Mouse (Mus musculus): ENCODE results near the gene Pth1r. TPM values are rescaled to one million over a fixed set of nuclear protein-coding genes. Genes with fewer than 3 reads are reported as not detected.

The Pth1r gene
- polyA plus RNA-seq, 1 experiment from 2014 or later, result 19.8 TPM

DNA sequence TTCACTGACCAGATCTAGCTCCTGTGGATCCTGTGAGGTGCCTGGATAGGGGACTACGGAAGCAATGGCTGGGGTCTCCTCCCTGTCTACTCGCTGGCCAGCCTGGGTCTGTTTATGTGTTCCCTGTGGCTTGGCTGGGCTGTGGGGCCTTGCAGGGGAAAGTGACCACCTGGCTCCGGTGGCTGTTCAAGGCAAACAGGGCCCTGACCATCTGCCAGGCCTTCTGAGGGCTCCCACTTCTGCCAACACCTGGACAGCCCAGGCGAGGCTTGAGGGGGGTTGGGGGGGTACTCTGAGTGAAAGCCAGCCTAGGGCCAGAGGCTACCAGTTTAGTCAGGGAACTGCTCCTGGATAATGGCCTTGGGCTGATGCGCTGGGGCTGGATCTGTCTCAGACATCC lies 27.0 kb downstream of the Pth1r start:
- Histone ChIP-seq H3K9ac (replicated peaks; ENCODE audit: low read depth, low read length) (no peak overlapping the region), H3K4me1 (ENCODE audit: control insufficient read depth, insufficient read depth, low read length) (no peaks in the 10 kb centered on the region), H3K4me2 (replicated peaks; ENCODE audit: low read depth, low read length) (no peak overlapping the region), H3K27me3 (ENCODE audit: control insufficient read depth, insufficient read depth, low read length) (no peaks in the 10 kb centered on the region), H3K36me3 (ENCODE audit: control insufficient read depth, insufficient read depth, low read length) (peaks cover 2% of the 10 kb centered on the region; the same call in 1 of the 2 replicates), H3K27ac (ENCODE audit: low read length) (no peak overlapping the region), H3K9me3 (ENCODE audit: control insufficient read depth, low read depth, low read length) (no peaks in the 10 kb centered on the region), H3K4me3 (ENCODE audit: low read depth, low read length) (no peak overlapping the region)
- no peak for ATAC-seq (ENCODE audit: insufficient number of reproducible peaks, insufficient read depth, low FRiP score, low read depth)
- WGBS, result 47% methylated on average over 5 of the region's 5 CpGs

- H3K9me3 ChIP-seq (ENCODE audit: control insufficient read depth, low read depth, low read length), result no peaks in the 10 kb centered on the region
- no peak for ATAC-seq (ENCODE audit: insufficient number of reproducible peaks, insufficient read depth, low FRiP score, low read depth)
- H3K4me2 ChIP-seq (replicated peaks; ENCODE audit: low read depth, low read length), result no peak overlapping the region
- no peaks in the 10 kb centered on the region for H3K27me3 ChIP-seq (ENCODE audit: control insufficient read depth, insufficient read depth, low read length)
- no peak overlapping the region for H3K9ac ChIP-seq (replicated peaks; ENCODE audit: low read depth, low read length)
- no peaks in the 10 kb centered on the region for H3K4me1 ChIP-seq (ENCODE audit: control insufficient read depth, insufficient read depth, low read length)
- peaks cover 3% of the 10 kb centered on the region; the same call in 1 of the 2 replicates for H3K36me3 ChIP-seq (ENCODE audit: control insufficient read depth, insufficient read depth, low read length)
- no peak overlapping the region for H3K4me3 ChIP-seq (ENCODE audit: low read depth, low read length)
- WGBS, result 81% methylated on average over 3 of the region's 3 CpGs
- H3K27ac ChIP-seq (ENCODE audit: low read length), result no peak overlapping the region
Observed at GRCm38 (mm10) chr9:110718810-110719209, 28.1 kb downstream of the Pth1r start.

DNA sequence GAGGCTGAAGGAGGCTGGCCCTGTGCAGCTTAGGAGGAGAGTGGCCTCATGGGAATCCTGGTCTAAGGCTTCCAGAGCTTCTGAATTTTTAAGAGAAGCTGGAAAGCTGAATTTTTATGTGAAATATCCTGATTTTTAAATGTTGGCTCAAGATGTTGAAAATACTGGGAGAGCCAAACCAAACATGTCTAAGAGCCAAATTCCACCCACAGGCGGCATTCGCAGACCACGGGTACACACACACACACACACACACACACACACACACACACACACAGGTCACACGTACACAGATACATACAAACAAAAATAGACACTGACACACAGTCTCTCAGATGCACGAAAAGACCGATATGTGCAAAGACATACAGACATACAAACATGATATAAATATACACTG lies 28.9 kb downstream of the Pth1r start:
- no peak overlapping the region for H3K9ac ChIP-seq (replicated peaks; ENCODE audit: low read depth, low read length)
- 92% methylated on average over 6 of the region's 6 CpGs for WGBS
- no peak overlapping the region for H3K4me3 ChIP-seq (ENCODE audit: low read depth, low read length)
- H3K4me2 ChIP-seq (replicated peaks; ENCODE audit: low read depth, low read length), result no peak overlapping the region
- no peak overlapping the region for H3K27ac ChIP-seq (ENCODE audit: low read length)
- no peaks in the 10 kb centered on the region for H3K27me3 ChIP-seq (ENCODE audit: control insufficient read depth, insufficient read depth, low read length)
- H3K9me3 ChIP-seq (ENCODE audit: control insufficient read depth, low read depth, low read length), result no peaks in the 10 kb centered on the region
- no peak for ATAC-seq (ENCODE audit: insufficient number of reproducible peaks, insufficient read depth, low FRiP score, low read depth)
- peaks cover 3% of the 10 kb centered on the region; the same call in 1 of the 2 replicates for H3K36me3 ChIP-seq (ENCODE audit: control insufficient read depth, insufficient read depth, low read length)
- H3K4me1 ChIP-seq (ENCODE audit: control insufficient read depth, insufficient read depth, low read length), result no peaks in the 10 kb centered on the region

DNA sequence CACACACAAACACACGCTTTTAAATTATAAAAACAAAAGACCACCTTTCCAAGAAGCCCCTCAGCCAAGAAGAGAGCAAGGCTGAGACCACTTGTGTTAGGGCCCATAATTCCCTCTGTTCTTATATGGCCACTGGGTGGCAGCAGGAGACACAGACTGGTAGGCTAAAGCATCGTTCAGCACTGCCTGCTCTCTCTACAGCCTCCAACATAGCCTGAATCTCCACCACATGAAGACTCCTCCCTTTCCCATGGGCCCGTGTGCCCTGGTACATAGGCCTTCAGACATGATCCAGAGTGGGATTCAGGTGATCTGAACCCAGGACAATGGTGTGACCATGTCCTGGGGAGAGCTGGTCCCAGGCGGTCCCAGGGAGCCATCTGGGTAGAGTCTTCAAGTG lies 30.2 kb downstream of the Pth1r start:
- no peaks in the 10 kb centered on the region for H3K9me3 ChIP-seq (ENCODE audit: control insufficient read depth, low read depth, low read length)
- 31% methylated on average over 4 of the region's 4 CpGs for WGBS
- H3K27ac ChIP-seq (ENCODE audit: low read length), result no peak overlapping the region
- ATAC-seq (ENCODE audit: insufficient number of reproducible peaks, insufficient read depth, low FRiP score, low read depth), result peak; percentile 54; the same call in 1 of the 2 replicates
- peaks cover 6% of the 10 kb centered on the region; the same call in 1 of the 2 replicates for H3K36me3 ChIP-seq (ENCODE audit: control insufficient read depth, insufficient read depth, low read length)
- no peak overlapping the region for H3K4me3 ChIP-seq (ENCODE audit: low read depth, low read length)
- H3K4me2 ChIP-seq (replicated peaks; ENCODE audit: low read depth, low read length), result no peak overlapping the region
- H3K4me1 ChIP-seq (ENCODE audit: control insufficient read depth, insufficient read depth, low read length), result no peaks in the 10 kb centered on the region
- no peak overlapping the region for H3K9ac ChIP-seq (replicated peaks; ENCODE audit: low read depth, low read length)
- no peaks in the 10 kb centered on the region for H3K27me3 ChIP-seq (ENCODE audit: control insufficient read depth, insufficient read depth, low read length)

DNA sequence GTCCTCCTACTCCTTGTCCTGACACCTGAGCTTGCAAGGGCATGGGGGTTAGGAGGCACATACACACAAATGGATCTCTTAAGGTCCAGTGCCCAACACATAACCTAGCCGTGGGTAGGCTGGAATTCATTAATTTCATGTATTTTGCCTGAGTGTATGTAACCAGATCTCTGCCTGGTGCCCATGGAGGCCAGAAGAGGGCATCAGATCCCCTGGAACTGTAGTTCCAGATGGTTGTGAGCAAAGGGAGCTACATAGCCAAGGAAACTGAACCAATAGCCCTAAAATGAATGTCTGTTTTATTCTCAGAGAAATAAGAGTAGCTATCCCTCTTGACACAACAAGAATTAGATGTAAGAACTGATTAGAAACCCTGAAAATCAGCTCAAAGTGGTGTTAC lies 31.5 kb downstream of the Pth1r start:
- no peak overlapping the region for H3K4me2 ChIP-seq (replicated peaks; ENCODE audit: low read depth, low read length)
- no peaks in the 10 kb centered on the region for H3K4me1 ChIP-seq (ENCODE audit: control insufficient read depth, insufficient read depth, low read length)
- WGBS, result 56% methylated on average over 1 of the region's 1 CpGs
- no peak overlapping the region for H3K27ac ChIP-seq (ENCODE audit: low read length)
- peaks cover 8% of the 10 kb centered on the region; the same call in 1 of the 2 replicates for H3K36me3 ChIP-seq (ENCODE audit: control insufficient read depth, insufficient read depth, low read length)
- H3K4me3 ChIP-seq (ENCODE audit: low read depth, low read length), result no peak overlapping the region
- no peaks in the 10 kb centered on the region for H3K27me3 ChIP-seq (ENCODE audit: control insufficient read depth, insufficient read depth, low read length)
- ATAC-seq (ENCODE audit: insufficient number of reproducible peaks, insufficient read depth, low FRiP score, low read depth), result no peak
- H3K9me3 ChIP-seq (ENCODE audit: control insufficient read depth, low read depth, low read length), result no peaks in the 10 kb centered on the region
- no peak overlapping the region for H3K9ac ChIP-seq (replicated peaks; ENCODE audit: low read depth, low read length)

GRCm38 (mm10) chr9:110713389-110713788 lies 33.6 kb downstream of the Pth1r start:
- no peak overlapping the region for H3K9ac ChIP-seq (replicated peaks; ENCODE audit: low read depth, low read length)
- H3K36me3 ChIP-seq (ENCODE audit: control insufficient read depth, insufficient read depth, low read length), result peaks cover 8% of the 10 kb centered on the region; the same call in 1 of the 2 replicates
- H3K4me1 ChIP-seq (ENCODE audit: control insufficient read depth, insufficient read depth, low read length), result no peaks in the 10 kb centered on the region
- WGBS, result 51% methylated on average over 1 of the region's 1 CpGs
- no peak overlapping the region for H3K4me3 ChIP-seq (ENCODE audit: low read depth, low read length)
- no peak overlapping the region for H3K4me2 ChIP-seq (replicated peaks; ENCODE audit: low read depth, low read length)
- no peak for ATAC-seq (ENCODE audit: insufficient number of reproducible peaks, insufficient read depth, low FRiP score, low read depth)
- no peak overlapping the region for H3K27ac ChIP-seq (ENCODE audit: low read length)
- H3K27me3 ChIP-seq (ENCODE audit: control insufficient read depth, insufficient read depth, low read length), result no peaks in the 10 kb centered on the region
- no peaks in the 10 kb centered on the region for H3K9me3 ChIP-seq (ENCODE audit: control insufficient read depth, low read depth, low read length)

DNA sequence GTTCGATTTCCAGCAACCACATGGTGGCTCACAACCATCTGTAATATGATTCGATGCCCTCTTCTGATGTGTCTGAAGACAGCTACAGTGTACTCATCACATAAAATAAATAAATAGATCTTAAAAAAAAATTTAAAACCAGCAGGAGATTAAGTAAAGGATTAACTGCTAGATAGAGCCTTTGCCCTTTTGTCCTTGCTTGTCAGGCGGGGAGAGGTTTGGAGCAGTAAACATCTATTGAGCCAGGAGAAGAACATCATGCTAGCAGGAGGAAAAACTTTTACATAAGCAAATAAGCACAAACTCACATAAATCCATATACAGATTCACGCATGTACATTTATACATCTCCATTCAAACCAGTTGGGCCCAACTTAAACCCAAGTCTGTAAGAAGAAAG lies 34.4 kb downstream of the Pth1r start:
- H3K9me3 ChIP-seq (ENCODE audit: control insufficient read depth, low read depth, low read length), result no peaks in the 10 kb centered on the region
- no peak overlapping the region for H3K27ac ChIP-seq (ENCODE audit: low read length)
- no peak for ATAC-seq (ENCODE audit: insufficient number of reproducible peaks, insufficient read depth, low FRiP score, low read depth)
- no peak overlapping the region for H3K9ac ChIP-seq (replicated peaks; ENCODE audit: low read depth, low read length)
- H3K4me1 ChIP-seq (ENCODE audit: control insufficient read depth, insufficient read depth, low read length), result no peaks in the 10 kb centered on the region
- peaks cover 8% of the 10 kb centered on the region; the same call in 1 of the 2 replicates for H3K36me3 ChIP-seq (ENCODE audit: control insufficient read depth, insufficient read depth, low read length)
- no peak overlapping the region for H3K4me2 ChIP-seq (replicated peaks; ENCODE audit: low read depth, low read length)
- no peaks in the 10 kb centered on the region for H3K27me3 ChIP-seq (ENCODE audit: control insufficient read depth, insufficient read depth, low read length)
- no peak overlapping the region for H3K4me3 ChIP-seq (ENCODE audit: low read depth, low read length)
- WGBS, result 77% methylated on average over 4 of the region's 4 CpGs

DNA sequence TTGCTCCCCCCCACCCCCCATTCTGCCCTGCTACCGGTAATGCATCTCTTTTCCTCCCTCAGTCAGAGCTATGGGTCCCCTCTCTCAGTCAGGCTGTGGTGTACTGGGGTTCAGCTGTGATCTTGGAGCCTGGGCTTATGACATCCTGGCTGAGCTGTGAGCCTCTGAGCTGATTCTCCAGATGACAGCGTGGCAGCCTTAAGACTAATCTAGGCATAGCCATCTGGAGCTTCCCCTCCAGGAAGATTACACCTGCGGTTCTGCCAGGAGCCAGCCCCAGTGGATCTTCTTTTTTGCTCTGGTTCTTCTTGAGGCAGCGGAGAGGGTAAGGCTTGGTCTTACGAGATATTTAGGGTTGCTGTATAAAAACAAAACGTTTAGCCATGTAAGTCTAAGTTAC lies 34.9 kb downstream of the Pth1r start:
- Histone ChIP-seq H3K4me3 (ENCODE audit: low read depth, low read length) (no peak overlapping the region), H3K27me3 (ENCODE audit: control insufficient read depth, insufficient read depth, low read length) (no peaks in the 10 kb centered on the region), H3K36me3 (ENCODE audit: control insufficient read depth, insufficient read depth, low read length) (peaks cover 8% of the 10 kb centered on the region), H3K27ac (ENCODE audit: low read length) (no peak overlapping the region), H3K4me2 (replicated peaks; ENCODE audit: low read depth, low read length) (no peak overlapping the region), H3K9ac (replicated peaks; ENCODE audit: low read depth, low read length) (no peak overlapping the region), H3K9me3 (ENCODE audit: control insufficient read depth, low read depth, low read length) (no peaks in the 10 kb centered on the region), H3K4me1 (ENCODE audit: control insufficient read depth, insufficient read depth, low read length) (no peaks in the 10 kb centered on the region)
- 91% methylated on average over 6 of the region's 6 CpGs for WGBS
- ATAC-seq (ENCODE audit: insufficient number of reproducible peaks, insufficient read depth, low FRiP score, low read depth), result no peak

DNA sequence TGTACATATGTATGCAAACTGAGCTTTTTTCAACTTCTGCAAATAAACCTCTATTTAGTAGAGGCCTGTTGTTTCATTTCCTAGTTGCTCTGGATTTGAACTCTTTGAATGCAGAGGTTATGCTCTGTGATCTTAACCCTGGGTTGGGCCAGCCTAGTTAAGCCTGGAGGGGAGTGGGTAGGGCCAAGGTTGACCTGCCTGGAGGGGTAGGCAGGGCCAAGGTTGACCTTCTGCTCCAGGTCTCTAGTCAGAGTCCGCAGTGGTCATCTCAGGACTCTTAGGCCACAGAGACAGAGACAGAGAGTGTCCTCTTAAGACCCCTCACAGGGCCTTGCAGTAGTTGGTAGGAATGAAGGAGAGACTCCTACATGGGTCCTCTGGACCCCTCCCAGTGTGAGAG lies 35.4 kb downstream of the Pth1r start:
- Histone ChIP-seq H3K4me3 (ENCODE audit: low read depth, low read length) (no peak overlapping the region), H3K9ac (replicated peaks; ENCODE audit: low read depth, low read length) (no peak overlapping the region), H3K27ac (ENCODE audit: low read length) (no peak overlapping the region), H3K27me3 (ENCODE audit: control insufficient read depth, insufficient read depth, low read length) (no peaks in the 10 kb centered on the region), H3K4me2 (replicated peaks; ENCODE audit: low read depth, low read length) (no peak overlapping the region), H3K9me3 (ENCODE audit: control insufficient read depth, low read depth, low read length) (no peaks in the 10 kb centered on the region), H3K4me1 (ENCODE audit: control insufficient read depth, insufficient read depth, low read length) (no peaks in the 10 kb centered on the region), H3K36me3 (ENCODE audit: control insufficient read depth, insufficient read depth, low read length) (peaks cover 11% of the 10 kb centered on the region)
- ATAC-seq (ENCODE audit: insufficient number of reproducible peaks, insufficient read depth, low FRiP score, low read depth), result no peak
- WGBS, result 96% methylated on average over 1 of the region's 1 CpGs

All from stomach, embryonic 14.5 days (tissue).